Mouse (Mus musculus) ovary, postnatal 36 days (tissue): ENCODE data around the gene Gm37240.
"Not testable (repeated sequence)": the region's sequence is repeated elsewhere in the genome, so short reads cannot be mapped to it uniquely, and the experiment has no call there.

Experiments
- DNase-seq: peaks from one replicate; pipeline ENCODE4 v3.0.0; 2022; ENCODE audit warnings: low spot score, mixed read lengths

The Gm37240 gene

DNA sequence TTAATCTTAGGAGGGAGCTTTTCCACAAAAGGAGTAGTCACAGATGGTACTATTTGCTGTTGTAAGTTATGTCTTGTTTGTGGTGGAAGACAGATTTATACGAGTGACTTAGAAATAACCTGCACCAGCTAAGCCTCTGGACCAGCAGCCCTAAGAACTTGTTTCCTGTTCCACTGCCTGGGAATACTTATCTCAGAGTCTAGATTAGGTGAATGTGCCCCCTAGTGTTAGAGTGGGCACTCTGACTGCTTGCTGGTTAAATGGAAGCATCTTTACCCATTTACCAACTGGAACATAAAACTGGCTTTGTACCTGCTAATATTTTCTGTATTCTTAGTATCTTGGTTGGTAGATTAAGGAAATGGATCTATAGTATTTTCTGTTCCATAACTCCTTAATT is 997.7 kb downstream of the Gm37240 start:
- DNase-seq = no peak

DNA sequence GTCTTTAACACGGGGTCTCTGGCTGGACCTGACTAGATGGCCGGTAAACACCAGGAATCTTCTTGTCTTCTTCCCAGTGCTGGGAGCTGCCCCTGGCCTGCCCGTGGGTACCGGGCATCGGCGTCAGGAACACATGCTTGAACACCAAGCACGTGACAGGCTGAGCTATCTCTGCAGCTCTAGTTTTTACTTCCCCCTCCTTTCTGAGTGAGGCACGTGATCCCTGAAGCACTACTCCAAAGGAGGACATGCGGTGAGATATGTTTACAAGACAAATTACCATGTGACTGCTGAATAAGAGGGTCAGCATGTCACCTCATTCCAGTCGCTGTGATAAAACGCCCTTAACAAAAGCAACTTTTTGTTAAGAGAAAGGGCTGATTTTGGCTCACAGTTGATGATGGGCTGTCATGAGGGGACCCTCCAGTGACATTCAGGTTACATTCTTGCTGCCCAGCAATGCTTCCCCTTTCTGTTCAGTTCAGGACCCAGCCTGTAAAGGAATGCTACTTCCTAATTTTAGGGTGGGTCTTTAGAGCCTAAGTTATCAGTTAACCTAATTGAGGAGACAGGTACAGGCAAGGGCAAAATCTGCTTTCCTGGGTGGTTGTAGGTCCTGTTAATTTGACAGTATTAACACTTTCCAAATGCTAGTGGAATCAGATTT is 1003.4 kb downstream of the Gm37240 start:
- DNase-seq = peak; percentile 11

GRCm38 (mm10) chr3:84876211-84876610 is 1011.1 kb downstream of the Gm37240 start:
- no peak for DNase-seq

DNA sequence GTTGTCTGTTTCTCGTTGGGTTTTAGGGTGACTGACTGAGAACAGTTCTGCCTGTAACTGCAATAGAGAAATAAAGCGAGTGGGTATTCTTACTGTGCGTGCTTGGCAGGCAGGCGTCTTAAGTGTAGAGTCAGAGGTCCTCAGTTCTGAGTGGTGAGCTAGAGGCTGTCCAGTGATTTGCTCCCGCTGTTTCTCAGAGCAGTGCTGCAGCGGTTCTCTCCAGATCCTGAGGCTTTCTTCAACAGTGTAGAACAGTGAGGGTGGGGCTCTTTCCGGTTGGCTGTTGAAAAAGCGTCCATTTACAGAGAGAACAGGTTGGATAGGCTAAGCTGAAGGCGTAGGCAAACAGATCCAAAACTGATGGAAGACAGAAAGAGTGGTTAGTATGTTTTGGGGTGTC is 1012.0 kb downstream of the Gm37240 start:
- DNase-seq = no peak

- no peak for DNase-seq
Measured at GRCm38 (mm10) chr3:84870126-84870525, 1017.2 kb downstream of the Gm37240 start.

DNA sequence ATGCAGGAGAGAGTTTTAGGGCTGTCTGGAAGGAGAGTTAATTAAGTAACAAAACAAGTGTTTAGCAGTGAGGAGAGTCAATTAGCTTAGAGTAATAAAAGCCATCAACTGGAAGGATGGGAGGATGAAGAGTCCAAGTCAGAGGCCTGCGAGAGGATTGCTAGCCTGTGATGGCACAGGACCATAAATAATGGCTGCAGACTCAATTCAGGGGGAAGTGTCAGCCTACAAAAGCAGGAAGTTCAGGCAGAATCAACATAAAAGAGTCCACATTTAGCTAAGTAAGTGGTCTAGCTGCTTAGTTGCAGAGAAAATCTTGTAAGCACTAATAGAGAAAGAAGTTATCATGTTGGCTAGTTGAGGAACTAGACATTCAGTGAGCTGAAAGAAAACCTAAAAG is 1019.3 kb downstream of the Gm37240 start:
- no peak for DNase-seq

- DNase-seq = no peak
Measured at GRCm38 (mm10) chr3:84867434-84867975, 1019.8 kb downstream of the Gm37240 start.

- DNase-seq = no peak
Measured at GRCm38 (mm10) chr3:84866866-84867265, 1020.5 kb downstream of the Gm37240 start.

GRCm38 (mm10) chr3:84865684-84866083 is 1021.6 kb downstream of the Gm37240 start:
- DNase-seq = no peak

DNA sequence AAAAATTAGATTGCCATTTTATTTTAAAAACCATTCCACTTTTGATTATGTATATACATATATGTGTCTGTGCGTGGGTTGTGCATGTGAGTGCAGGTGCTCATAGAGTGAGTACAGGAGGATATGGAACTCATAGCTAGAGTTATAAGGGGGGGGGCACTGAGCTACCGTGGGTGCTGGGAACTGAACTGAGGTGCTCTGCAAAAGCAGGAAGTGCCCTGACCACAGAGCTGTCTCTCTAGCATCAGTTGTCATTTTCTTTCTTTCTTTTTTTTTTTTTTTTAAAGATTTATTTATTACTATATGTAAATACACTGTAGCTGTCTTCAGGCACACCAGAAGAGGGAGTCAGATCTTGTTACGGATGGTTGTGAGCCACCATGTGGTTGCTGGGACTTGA is 1025.5 kb downstream of the Gm37240 start:
- not testable (repeated sequence) for DNase-seq

- no peak for DNase-seq
Measured at GRCm38 (mm10) chr3:84860669-84861068, 1026.6 kb downstream of the Gm37240 start.

DNA sequence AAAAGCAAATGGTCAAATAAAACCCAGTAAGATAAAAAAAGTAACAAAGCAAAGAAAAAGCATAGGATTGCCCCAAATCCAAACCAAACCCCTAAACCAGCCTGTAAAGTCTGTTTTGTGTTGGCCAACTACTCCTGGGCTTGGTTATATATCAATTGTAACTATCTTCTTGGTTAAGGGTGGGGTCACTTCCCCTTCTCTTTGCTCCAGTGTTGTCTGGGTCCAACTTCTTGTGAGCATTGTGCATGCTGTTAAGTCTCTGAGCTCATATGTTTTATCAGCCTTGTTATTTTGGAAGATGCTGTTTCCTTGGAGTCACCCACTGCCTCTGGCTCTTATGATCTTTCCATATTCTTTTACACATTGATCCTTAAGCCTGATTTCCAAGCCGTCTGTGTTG is 1032.9 kb downstream of the Gm37240 start:
- no peak for DNase-seq

DNA sequence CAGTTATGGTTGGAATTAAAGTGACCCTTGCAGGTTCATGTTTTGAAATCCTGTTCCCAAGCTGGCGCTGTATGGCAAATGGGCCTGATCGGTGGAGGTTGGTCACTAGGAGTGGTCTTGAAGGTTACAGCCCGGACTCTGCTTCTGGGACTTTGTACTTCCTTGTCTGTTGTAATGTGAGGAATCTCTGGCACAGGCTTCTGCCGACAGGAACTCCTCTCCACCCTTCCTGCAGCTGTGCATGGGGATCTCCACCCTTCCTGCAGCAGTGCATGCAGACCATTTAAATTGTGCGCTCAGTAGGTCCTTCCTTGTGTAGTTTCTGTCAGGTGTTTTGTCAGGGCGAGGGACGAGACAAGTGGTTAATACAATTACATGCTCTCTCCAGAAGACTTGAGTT is 1034.4 kb downstream of the Gm37240 start:
- DNase-seq = no peak

DNA sequence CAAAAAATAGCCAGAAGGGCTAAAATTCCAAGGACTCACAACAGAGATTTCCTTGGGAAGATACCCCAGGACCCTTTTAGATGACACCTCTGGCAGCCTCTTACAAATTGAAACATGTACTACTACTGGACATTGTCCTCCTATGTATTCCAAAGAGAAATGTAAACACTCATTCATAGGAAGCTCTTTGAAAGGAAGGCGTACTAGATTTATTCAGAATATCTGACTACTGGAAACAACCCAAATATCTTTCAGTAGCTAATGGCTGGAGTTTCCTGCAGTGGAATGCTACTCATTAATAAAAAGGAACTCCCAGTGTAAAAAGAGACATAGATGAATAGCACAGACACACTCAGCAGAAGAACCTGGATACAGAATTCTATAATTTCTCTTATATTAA is 1035.5 kb downstream of the Gm37240 start:
- DNase-seq = no peak

GRCm38 (mm10) chr3:84850418-84850817 is 1036.9 kb downstream of the Gm37240 start:
- no peak for DNase-seq

DNA sequence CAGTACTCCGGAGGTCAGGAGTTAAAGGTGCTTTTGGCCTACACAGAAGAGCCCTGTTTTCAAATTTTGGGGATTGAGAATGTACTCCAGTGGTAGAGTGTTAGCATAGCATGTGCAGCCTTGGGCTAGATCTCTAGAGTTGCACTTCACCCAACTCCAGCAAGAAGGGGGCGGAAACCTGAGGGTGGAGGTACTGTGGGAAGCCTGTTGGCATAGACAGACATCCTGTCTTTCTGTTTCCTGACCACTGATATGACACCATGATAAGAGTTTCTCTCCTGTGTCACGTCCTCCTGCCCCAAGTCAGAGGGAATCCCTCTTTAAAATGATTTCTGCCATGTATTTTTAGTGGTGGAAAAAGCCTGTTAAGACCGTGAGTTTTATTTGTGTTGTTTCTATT is 1038.5 kb downstream of the Gm37240 start:
- no peak for DNase-seq

DNA sequence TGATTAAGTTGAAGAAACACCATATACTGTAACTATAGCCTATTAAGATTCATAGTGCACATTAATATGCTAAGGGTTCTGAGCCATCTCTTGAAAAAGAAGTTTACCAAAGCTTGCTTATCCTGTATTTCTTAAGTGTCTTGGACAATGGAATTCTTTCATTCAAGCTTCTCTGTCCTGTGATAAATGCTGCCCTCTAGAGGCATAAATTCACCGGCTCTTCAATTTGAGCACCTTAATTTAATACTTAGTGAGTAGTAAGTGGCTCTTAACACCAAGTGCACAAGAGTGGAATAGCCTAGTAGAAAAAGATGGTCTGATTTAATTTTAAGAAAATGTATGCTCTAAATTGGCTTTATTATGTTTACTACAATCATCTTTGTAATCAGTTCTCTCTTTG is 1043.7 kb downstream of the Gm37240 start:
- DNase-seq = no peak

DNA sequence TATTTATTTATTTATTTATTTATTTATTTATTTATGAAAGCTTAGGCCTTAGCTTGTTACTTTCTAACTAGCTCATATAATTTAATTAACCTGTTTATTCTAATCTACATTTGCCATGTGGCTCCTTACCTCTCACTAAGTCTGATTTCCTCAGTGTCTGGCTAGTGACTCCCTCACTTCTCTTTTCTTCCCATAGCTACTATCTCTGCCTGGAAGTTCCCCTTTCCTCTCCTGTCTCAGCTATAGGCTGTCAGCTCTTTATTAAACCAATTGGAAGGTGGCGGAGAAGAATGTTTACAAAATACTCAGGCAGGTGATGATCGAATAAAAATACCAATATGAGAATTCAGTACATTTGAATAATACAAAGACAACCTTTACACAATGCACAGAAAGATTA is 1044.5 kb downstream of the Gm37240 start:
- no peak for DNase-seq

- no peak for DNase-seq
Measured at GRCm38 (mm10) chr3:84841271-84841670, 1046.0 kb downstream of the Gm37240 start.

GRCm38 (mm10) chr3:84839499-84839898 is 1047.8 kb downstream of the Gm37240 start:
- no peak for DNase-seq

DNA sequence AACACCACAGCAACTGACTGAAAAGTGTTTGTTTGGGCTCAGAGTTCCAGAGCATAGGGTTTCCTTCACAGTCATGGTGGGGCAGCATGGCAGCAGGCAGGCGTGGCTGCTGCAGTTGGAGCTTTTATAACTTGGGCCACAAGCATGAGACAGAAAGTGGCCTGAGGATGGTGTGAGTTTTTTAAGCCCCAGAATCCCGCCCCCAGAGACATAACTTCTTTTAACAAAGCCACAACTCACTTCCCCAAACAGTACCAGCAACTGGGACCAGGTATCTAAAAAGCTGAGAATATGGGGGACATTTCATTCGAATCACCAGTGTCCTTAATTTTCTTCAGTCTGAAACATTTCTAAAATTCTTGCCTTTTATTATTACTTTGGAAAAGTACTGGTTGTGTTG is 1049.3 kb downstream of the Gm37240 start:
- no peak for DNase-seq

DNA sequence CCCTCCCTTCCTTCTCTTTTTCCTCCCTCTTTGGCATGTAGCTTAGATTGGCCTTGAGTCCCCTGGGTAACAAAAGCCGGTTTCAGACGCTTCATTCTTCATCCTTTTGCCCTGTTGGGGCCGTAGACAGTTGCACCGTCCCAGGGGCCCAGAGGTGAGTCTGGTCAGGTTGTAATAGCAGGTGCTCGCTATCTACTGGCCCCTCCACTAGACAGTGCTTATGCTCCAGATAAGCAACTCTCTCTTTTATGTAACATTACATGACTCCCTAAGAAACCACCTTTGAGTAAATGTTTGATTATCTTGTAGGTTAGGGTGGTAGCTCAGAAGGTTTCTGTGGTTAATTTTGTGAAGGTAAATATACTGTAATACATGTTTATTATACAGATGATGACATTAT is 1051.3 kb downstream of the Gm37240 start:
- DNase-seq = no peak

DNA sequence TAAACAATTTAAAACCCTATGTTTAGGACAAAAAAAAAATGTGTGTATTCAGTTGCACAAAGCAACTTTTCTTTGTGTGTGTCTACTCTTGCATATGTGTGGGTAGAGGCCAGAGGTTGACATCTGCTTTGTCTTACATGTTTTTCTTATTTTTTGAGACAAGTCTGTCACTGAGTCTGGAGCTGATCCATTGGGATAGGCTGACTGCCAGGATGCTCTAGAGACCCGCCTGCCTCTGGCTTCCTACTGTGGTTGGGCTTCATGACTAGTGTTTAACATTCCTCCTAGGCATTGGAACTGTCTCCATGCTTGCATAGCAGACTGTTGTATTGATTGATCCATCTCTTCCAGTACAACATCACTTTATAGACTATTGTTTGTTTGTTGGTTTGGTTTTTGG is 1058.0 kb downstream of the Gm37240 start:
- DNase-seq = no peak

DNA sequence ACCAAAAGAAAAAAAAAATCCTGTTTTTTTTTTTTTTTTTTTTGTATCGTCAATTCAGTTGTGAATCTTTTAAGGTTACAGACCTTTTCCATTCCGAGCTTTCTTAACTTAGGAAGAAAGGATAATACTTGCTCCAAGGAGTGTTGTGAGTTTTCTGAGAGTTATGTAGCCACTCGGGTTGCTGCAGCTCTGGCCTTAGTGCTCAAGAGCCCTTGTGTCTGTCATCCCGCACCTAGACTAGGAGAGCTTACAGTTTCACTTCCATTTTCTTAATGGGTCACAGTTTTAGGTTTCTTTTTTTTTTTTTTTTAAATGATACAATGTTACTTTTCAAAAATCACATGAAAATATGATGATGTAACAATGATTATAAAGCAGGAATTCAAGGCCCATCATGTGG is 1059.7 kb downstream of the Gm37240 start:
- DNase-seq = no peak
